In genomic region chr6:121191261-121192009, GRCm38 (mm10) we compare ENCODE assay signal across 14 mouse cellular contexts. TPM values are rescaled to one million over a fixed set of nuclear protein-coding genes. Genes with fewer than 3 reads are reported as not detected.
DNase-seq lines count a peak whose midpoint lies in the region; ATAC-seq and TF ChIP-seq lines count a peak whose summit lies in the region.
"Had no signal": no experiment of that assay in that cellular context is flagged by ENCODE, and none has a peak within 500 bp of the region (broad histone marks: within the 10 kb centered on the region; RNA-seq: fewer than 3 reads in every experiment).

No protein-coding gene starts in this region.

- no peak overlapping the region for H3K27ac ChIP-seq in kidney, adult 2 months (ENCODE audit: insufficient read depth, low read depth, low read length)
- H3K27ac ChIP-seq in MEL (ENCODE audit: control insufficient read depth, low read depth, low read length), result no peak overlapping the region; the same call in 1 of the 2 replicates
- H3K27ac ChIP-seq: liver, embryonic 12.5 days; neural tube, embryonic 12.5 days had no signal

- peak; percentile 35 to 38; a peak in 2 of 4 replicates for TF ChIP-seq EP300 in MEL (IDR thresholded peaks at IDR 0.05; ENCODE audit: low read depth in 1 of 2, low read length in 2 of 2)

- TF ChIP-seq RAD21 in MEL (IDR thresholded peaks at IDR 0.05; ENCODE audit: low read depth, low read length), result no peak

- WGBS in kidney, adult 2 months, result 75% methylated on average over 11 of the region's 11 CpGs

- TF ChIP-seq CTCF in kidney, adult 2 months (conservative IDR thresholded peaks at IDR 0.05; ENCODE audit: insufficient read depth, insufficient read length, low read depth, low read length), result no peak
- no peak for TF ChIP-seq CTCF in MEL (IDR thresholded peaks at IDR 0.05 in 2 of 3, conservative IDR thresholded peaks at IDR 0.05 in 1 of 3; ENCODE audit: control insufficient read depth in 1 of 3, insufficient read depth in 1 of 3, low read depth in 2 of 3, low read length in 3 of 3, poor library complexity in 1 of 3, severe bottlenecking in 1 of 3)

- no peak for TF ChIP-seq POLR2A in kidney, adult 2 months (IDR thresholded peaks at IDR 0.05; ENCODE audit: low read depth, low read length)
- TF ChIP-seq POLR2A in MEL (IDR thresholded peaks at IDR 0.05; ENCODE audit: control insufficient read depth in 1 of 2, insufficient read depth in 1 of 2, low read depth in 1 of 2, low read length in 2 of 2, poor library complexity in 1 of 2), result no peak

- H3K9me3 ChIP-seq in MEL (replicated peaks; ENCODE audit: insufficient read depth, low read length), result no peaks in the 10 kb centered on the region
- H3K9me3 ChIP-seq: liver, embryonic 12.5 days; neural tube, embryonic 12.5 days had no signal

- no peak overlapping the region for H3K9ac ChIP-seq in MEL (ENCODE audit: control insufficient read depth, low read depth, low read length, poor library complexity, severe bottlenecking)
- H3K9ac ChIP-seq: liver, embryonic 12.5 days; neural tube, embryonic 12.5 days had no signal

- no peaks in the 10 kb centered on the region for H3K27me3 ChIP-seq in kidney, adult 2 months (replicated peaks; ENCODE audit: control insufficient read depth, insufficient read depth, low read length)
- H3K27me3 ChIP-seq in MEL (ENCODE audit: control insufficient read depth in 1 of 2, insufficient read depth in 2 of 2, low read length in 2 of 2), result no peaks in the 10 kb centered on the region
- H3K27me3 ChIP-seq: liver, embryonic 12.5 days; neural tube, embryonic 12.5 days had no signal

- peak; percentile 49 to 65; a peak in 1 of 4 replicates for ATAC-seq in hematopoietic stem cell, adult 5-6 weeks (replicated peaks in 1 of 2; ENCODE audit: insufficient read depth in 1 of 2, low FRiP score in 2 of 2, low TSS enrichment in 1 of 2, low read depth in 1 of 2, poor library complexity in 2 of 2, severe bottlenecking in 2 of 2)
- peak; percentile 55; the same call in 1 of the 2 replicates for ATAC-seq in monocyte, adult 5-6 weeks (replicated peaks; ENCODE audit: insufficient number of reproducible peaks, low FRiP score, low TSS enrichment, poor library complexity, severe bottlenecking)
- ATAC-seq in CD4-positive, CD25-positive, alpha-beta regulatory T cell, adult 4 months, result no peak
- ATAC-seq: liver, embryonic 12.5 days had no signal

- H3K4me1 ChIP-seq in kidney, adult 2 months (ENCODE audit: control insufficient read depth, insufficient read depth, low read length), result no peaks in the 10 kb centered on the region
- peaks cover 2 to 10% of the 10 kb centered on the region in 2 experiments; a peak in 3 of 4 replicates for H3K4me1 ChIP-seq in MEL (ENCODE audit: control insufficient read depth in 1 of 2, insufficient read depth in 2 of 2, low read length in 2 of 2)
- H3K4me1 ChIP-seq: neural tube, embryonic 12.5 days had no signal

- peak; percentile 36 for DNase-seq in kidney, adult 2 months
- no peak for DNase-seq in kidney, adult 11 months
- DNase-seq in MEL (ENCODE audit: low read depth, low spot score), result peak; percentile 58
- DNase-seq in testis, postnatal 14 days (ENCODE audit: low spot score), result no peak
- DNase-seq: adrenal gland, postnatal 36 days; cerebellum, postnatal 10 days; gastrocnemius, postnatal 36 days; heart, postnatal 4 days; right cerebral cortex, postnatal 14 days had no signal

- H3K79me2 ChIP-seq in MEL (ENCODE audit: control insufficient read depth, insufficient read depth, low read length, poor library complexity), result no peaks in the 10 kb centered on the region

- H3K4me3 ChIP-seq in kidney, adult 2 months (ENCODE audit: insufficient read depth, low read depth, low read length), result no peak overlapping the region
- no peak overlapping the region for H3K4me3 ChIP-seq in MEL (ENCODE audit: control insufficient read depth in 1 of 2, insufficient read depth in 1 of 2, low read depth in 2 of 2, low read length in 2 of 2)
- H3K4me3 ChIP-seq: liver, embryonic 12.5 days; neural tube, embryonic 12.5 days had no signal

- peaks cover 3% of the 10 kb centered on the region for H3K36me3 ChIP-seq in kidney, adult 2 months (ENCODE audit: control insufficient read depth, insufficient read depth, low read length)
- H3K36me3 ChIP-seq in MEL (ENCODE audit: control insufficient read depth in 1 of 2, insufficient read depth in 2 of 2, low read length in 2 of 2), result peaks cover 0 to 8% of the 10 kb centered on the region in 2 experiments

TF ChIP-seq in MEL, 35 proteins besides CTCF, POLR2A, EP300 and RAD21:
- TF ChIP-seq RCOR1 (IDR thresholded peaks at IDR 0.05; ENCODE audit: low read depth, low read length), result peak; percentile 72
- 0 out of 2 replicates have a peak, but pooled peaks have one; percentile 20 for TF ChIP-seq SIN3A (IDR thresholded peaks at IDR 0.05; ENCODE audit: low read length)
- 0 out of 2 replicates have a peak, but pooled peaks have one; percentile 19 for TF ChIP-seq ELF1 (IDR thresholded peaks at IDR 0.05; ENCODE audit: low read depth, low read length)
- TF ChIP-seq USF1 (IDR thresholded peaks at IDR 0.05; ENCODE audit: low read depth, low read length), result no peak
- TF ChIP-seq HCFC1 (IDR thresholded peaks at IDR 0.05; ENCODE audit: low read depth, low read length), result no peak
- TF ChIP-seq POLR2AphosphoS5 (IDR thresholded peaks at IDR 0.05; ENCODE audit: borderline replicate concordance, low read depth, low read length), result no peak

RNA-seq across cellular contexts. Expression of gene Pex26, which starts 8.0 kb away (rescaled TPM):
- polyA plus RNA-seq in kidney, adult 2 months (2012; rRNA removed), result 21.0 and 24.2 TPM in 2 replicates
- total RNA-seq in MEL (2012; rRNA removed), result 5.7 and 6.9 TPM in 2 replicates
- polyA plus RNA-seq in MEL (2012; ENCODE audit: insufficient read depth in 1 of 2, insufficient read length in 2 of 2, low read depth in 1 of 2, low replicate concordance in 2 of 2, missing spikeins in 1 of 2), result 1 to 10 TPM in 1 of 2 experiments, not detected in 1; 9.9 TPM
- 7.8 and 9.6 TPM in 2 replicates for total RNA-seq in hematopoietic stem cell, adult 5-6 weeks (2017)
- total RNA-seq in monocyte, adult 5-6 weeks (2017), result 4.0 to 9.1 TPM (median 4.9 TPM) in 3 replicates
- polyA plus RNA-seq in CD4-positive, CD25-positive, alpha-beta regulatory T cell, adult 4 months (2017; shearing (Covaris generic)), result 1 to 10 TPM; 2.3 to 4.3 TPM

RNA-seq across cellular contexts. Expression of gene Tuba8, which starts 19.1 kb away (rescaled TPM):
- 0.94 and 2.5 TPM in 2 replicates for polyA plus RNA-seq in kidney, adult 2 months (2012; rRNA removed)
- 1.6 and 1.9 TPM in 2 replicates for total RNA-seq in MEL (2012; rRNA removed)
- 1 to 10 TPM in 1 of 2 experiments, not detected in 1; 1.4 TPM for polyA plus RNA-seq in MEL (2012; ENCODE audit: insufficient read depth in 1 of 2, insufficient read length in 2 of 2, low read depth in 1 of 2, low replicate concordance in 2 of 2, missing spikeins in 1 of 2)
- 7.3 and 14.6 TPM in 2 replicates for total RNA-seq in hematopoietic stem cell, adult 5-6 weeks (2017)
- total RNA-seq in monocyte, adult 5-6 weeks (2017), result 1.1 to 3.4 TPM (median 2.6 TPM) in 3 replicates
- polyA plus RNA-seq in CD4-positive, CD25-positive, alpha-beta regulatory T cell, adult 4 months (2017; shearing (Covaris generic)), result 1 to 10 TPM in 1 of 2 experiments, under 1 TPM in 1; 0.34 to 1.2 TPM

RNA-seq across cellular contexts. Expression of gene Usp18, which starts 54.3 kb away (rescaled TPM):
- polyA plus RNA-seq in kidney, adult 2 months (2012; rRNA removed), result 5.9 and 9.7 TPM in 2 replicates
- 0.39 and 0.85 TPM in 2 replicates for total RNA-seq in MEL (2012; rRNA removed)
- under 1 TPM in 1 of 2 experiments, not detected in 1; 0.71 TPM for polyA plus RNA-seq in MEL (2012; ENCODE audit: insufficient read depth in 1 of 2, insufficient read length in 2 of 2, low read depth in 1 of 2, low replicate concordance in 2 of 2, missing spikeins in 1 of 2)
- 11.8 and 12.8 TPM in 2 replicates for total RNA-seq in hematopoietic stem cell, adult 5-6 weeks (2017)
- total RNA-seq in monocyte, adult 5-6 weeks (2017), result 3.1 to 9.2 TPM (median 5.0 TPM) in 3 replicates
- polyA plus RNA-seq in CD4-positive, CD25-positive, alpha-beta regulatory T cell, adult 4 months (2017; shearing (Covaris generic)), result 100 to 1,000 TPM; 123 to 154 TPM

Comparison
In these comparisons a context has a peak if more than half of its experiments do, and no peak if none do; other contexts are left out.
1. DNase-seq: peak in kidney, adult 2 months (single experiment) and MEL (single experiment); none in kidney, adult 11 months (single experiment) and testis, postnatal 14 days (single experiment).